Mouse (Mus musculus): ENCODE measurements at regions not wholly inside any gene's neighbourhood (a gene's known extent, or its start where the extent isn't known, plus 50 kb on each side); places are given as distances from the start of the nearest gene placed in this dataset.
"Not testable (repeated sequence)": the region's sequence is repeated elsewhere in the genome, so short reads cannot be mapped to it uniquely, and the experiment has no call there.

DNA sequence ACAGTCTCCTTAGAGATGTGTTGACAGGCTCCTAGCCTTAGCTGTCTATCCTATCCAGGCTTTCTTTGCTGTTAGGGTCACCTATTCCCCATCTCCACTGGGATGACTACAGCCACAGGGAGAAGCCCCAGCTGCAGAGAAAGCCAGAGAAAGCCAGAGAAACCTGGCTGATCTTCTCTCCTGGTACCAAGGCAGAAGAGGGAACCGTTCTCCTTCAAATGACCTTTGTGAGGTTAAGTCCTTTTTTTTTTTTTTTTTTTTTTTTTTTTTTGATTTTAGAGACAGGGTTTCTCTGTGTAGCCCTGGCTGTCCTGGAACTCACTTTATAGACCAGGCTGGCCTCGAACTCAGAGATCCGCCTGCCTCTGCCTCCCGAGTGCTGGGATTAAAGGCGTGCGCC lies 91.1 kb upstream of the Gm9887 start:
- not testable (repeated sequence) for ATAC-seq (replicated peaks in 1 of 2; ENCODE audit: insufficient read depth in 1 of 2, low FRiP score in 2 of 2, low TSS enrichment in 1 of 2, low read depth in 1 of 2, poor library complexity in 2 of 2, severe bottlenecking in 2 of 2)

DNA sequence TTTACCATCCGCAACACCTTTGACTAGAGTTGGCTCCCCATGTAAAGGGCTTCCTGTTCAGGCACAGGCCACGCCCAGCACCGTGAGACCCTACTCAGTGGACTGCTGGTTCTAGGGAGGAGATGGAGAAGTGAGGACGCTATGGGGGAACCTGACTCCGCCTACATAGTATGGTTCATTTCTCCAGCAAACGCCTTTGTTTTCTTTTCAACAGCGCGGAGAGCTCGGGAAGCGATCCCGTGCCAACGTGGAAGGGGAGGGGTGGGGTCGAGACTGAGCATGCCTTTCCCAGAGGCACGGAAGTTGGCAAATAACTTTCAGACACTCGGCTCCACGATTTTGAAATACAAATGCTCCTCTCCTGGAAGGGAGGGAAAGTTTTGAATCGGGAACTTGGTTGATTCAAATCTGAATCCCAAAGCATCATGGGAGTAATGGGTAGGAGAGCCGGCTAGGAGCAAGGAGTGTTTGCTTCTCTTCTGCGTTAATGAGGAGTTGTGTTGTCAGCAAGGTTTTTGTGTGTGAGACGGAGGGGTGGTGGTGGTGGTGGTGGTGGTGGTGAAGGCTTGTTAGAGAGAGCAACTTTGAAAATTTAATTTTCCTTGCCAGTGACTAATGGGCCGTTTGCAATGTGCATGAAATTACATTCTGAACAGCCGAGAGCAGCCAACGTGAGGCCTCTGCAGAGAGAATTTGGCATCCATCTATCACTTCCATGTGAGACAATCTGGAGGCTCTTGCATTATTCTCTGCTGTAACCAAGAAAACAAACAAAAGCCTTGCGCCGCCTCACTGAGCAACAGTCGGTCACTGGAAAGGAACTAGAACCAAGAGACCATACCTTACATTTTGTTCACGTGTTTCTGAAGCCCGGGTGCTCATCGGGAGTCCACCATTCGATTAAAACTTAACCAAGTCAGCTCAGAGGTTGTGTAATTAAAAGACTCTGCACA lies 89.9 kb upstream of the Gm9887 start:
- peak; percentile 85 to 86 for ATAC-seq (replicated peaks in 1 of 2; ENCODE audit: insufficient read depth in 1 of 2, low FRiP score in 2 of 2, low TSS enrichment in 1 of 2, low read depth in 1 of 2, poor library complexity in 2 of 2, severe bottlenecking in 2 of 2)

DNA sequence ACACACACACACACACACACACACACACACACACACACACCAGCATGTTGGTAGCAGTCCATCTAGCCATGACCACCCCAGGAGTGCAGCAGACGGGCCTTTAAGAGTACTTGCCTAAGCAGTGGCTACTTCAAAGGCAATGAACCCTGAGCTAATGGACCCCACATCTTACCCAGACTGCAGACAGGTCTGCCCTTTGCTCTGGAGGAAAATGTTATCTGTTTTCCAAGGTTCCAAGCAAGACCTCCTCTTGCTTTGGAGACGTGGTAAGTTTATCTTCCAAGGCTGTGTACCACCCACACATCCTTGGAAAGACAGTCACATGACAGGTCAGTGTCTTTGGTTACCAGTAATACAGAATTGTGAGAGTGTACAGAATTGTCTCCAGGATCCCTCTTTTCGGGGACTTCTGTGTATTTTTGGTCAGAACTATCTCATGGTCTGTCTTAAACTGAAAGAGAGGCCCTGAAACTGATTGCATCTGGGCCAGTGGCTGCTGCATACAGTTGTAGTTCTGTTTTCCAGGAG lies 88.4 kb upstream of the Gm9887 start:
- no peak for ATAC-seq (replicated peaks in 1 of 2; ENCODE audit: insufficient read depth in 1 of 2, low FRiP score in 2 of 2, low TSS enrichment in 1 of 2, low read depth in 1 of 2, poor library complexity in 2 of 2, severe bottlenecking in 2 of 2)

DNA sequence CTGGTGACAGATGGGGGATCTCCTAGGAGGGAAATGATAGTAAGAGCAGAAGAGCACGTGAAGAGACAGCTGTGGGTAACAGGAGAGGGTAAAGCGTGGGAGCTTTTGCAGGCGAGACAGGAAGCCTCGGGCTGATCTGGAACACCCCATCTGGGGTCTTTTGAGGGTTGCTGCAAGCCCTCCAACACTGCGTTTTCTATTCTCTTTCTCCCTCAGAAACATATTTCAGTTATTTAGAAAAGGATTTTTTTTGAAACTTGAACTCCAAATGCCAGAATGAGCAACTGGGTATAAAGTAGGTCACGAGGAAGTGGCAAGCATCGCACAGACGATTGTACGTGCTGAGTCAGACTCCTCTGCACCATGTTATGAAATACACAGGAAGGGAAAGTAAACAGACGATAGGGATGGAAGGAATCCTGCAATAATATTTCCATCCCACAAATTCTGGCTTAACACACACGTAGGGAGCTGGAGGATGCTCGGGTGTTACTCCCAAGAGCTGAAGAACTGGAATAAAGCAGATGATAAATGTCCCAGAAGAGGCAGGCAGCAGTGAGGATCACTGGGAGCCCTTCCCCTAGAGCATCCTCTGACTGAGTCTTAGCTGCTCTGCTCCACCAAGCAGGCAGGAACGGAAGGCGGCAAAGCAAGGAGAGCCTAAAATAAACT lies 86.0 kb upstream of the Gm9887 start:
- ATAC-seq (replicated peaks in 1 of 2; ENCODE audit: insufficient read depth in 1 of 2, low FRiP score in 2 of 2, low TSS enrichment in 1 of 2, low read depth in 1 of 2, poor library complexity in 2 of 2, severe bottlenecking in 2 of 2) = peak; percentile 47 to 51; a peak in 2 of 4 replicates

DNA sequence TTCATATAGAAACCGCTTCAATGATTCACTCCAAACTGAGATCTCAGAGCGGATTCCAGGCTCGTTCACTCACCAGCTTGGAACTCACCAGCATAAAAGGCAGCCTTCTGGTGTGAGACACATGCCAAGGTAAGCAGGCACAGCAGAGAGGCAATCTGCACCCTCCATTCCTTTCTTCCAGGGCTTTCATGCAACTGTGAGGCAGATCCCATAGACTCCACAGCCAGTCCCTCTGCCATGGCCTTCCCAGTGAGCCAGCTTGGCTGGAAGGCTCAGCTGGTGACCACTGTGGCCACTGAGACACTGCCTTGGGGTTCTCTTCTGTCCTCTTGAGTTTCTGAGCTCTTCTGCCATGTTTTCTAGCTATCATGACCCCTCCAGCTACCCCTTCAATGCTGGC lies 84.5 kb upstream of the Gm9887 start:
- no peak for ATAC-seq (replicated peaks in 1 of 2; ENCODE audit: insufficient read depth in 1 of 2, low FRiP score in 2 of 2, low TSS enrichment in 1 of 2, low read depth in 1 of 2, poor library complexity in 2 of 2, severe bottlenecking in 2 of 2)

DNA sequence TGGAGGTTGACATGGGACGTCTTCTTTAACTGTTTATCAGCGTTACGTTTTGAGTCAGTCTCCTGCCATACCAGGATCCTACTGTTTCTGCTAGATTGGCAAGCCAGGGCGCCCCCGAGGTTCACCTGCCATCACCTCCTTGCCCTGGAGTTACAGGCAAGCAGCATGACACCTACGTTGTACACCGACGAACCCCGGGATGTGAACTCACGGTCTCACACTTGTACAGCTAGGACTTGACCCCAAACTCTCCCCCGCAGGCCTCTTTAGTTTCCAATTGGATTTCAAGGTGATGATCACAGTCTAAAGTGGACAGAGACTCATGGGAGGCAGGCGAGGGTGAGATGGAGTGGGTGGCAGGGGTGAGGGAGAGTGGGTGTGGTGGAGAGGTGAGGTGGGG lies 83.9 kb upstream of the Gm9887 start:
- ATAC-seq (replicated peaks in 1 of 2; ENCODE audit: insufficient read depth in 1 of 2, low FRiP score in 2 of 2, low TSS enrichment in 1 of 2, low read depth in 1 of 2, poor library complexity in 2 of 2, severe bottlenecking in 2 of 2) = no peak

DNA sequence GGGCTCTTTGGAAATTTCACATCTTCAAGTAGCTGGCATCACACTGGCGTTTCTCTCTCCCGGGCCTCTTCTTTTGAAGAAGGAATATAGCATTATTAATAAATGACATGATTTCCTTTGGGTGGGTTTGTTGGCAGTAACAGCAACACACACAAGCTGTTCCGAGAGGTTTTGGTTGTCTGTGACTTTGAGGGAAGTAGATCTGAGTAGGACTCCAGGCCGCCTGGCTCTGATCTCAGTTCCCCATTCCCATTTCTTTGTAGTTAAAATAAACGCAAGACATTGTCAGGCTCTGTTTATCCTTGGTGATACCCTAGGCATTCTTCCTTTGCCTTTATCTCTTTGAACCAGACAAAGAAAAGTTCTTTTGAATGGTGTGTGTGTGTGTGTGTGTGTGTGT lies 83.3 kb upstream of the Gm9887 start:
- no peak for ATAC-seq (replicated peaks in 1 of 2; ENCODE audit: insufficient read depth in 1 of 2, low FRiP score in 2 of 2, low TSS enrichment in 1 of 2, low read depth in 1 of 2, poor library complexity in 2 of 2, severe bottlenecking in 2 of 2)

DNA sequence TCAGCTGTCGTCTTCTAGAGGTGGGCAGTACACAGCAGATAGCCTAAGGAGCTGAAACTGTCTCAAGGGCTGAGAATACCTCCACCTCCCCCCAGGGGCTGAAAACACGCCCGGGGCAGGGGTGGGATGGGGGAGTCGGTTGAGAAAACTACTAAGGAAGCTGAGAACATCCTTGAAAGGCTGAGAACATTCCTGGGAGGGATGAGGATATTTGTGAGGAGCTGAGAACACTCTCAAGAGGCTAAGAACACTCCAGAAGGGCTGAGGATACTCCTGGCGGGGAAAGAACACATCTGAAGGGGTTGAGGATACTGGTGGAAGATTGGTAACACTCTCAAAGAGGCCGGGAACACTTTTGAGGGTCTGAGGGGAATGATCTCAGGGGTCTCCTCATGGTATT lies 81.3 kb upstream of the Gm9887 start:
- ATAC-seq (replicated peaks in 1 of 2; ENCODE audit: insufficient read depth in 1 of 2, low FRiP score in 2 of 2, low TSS enrichment in 1 of 2, low read depth in 1 of 2, poor library complexity in 2 of 2, severe bottlenecking in 2 of 2) = no peak

DNA sequence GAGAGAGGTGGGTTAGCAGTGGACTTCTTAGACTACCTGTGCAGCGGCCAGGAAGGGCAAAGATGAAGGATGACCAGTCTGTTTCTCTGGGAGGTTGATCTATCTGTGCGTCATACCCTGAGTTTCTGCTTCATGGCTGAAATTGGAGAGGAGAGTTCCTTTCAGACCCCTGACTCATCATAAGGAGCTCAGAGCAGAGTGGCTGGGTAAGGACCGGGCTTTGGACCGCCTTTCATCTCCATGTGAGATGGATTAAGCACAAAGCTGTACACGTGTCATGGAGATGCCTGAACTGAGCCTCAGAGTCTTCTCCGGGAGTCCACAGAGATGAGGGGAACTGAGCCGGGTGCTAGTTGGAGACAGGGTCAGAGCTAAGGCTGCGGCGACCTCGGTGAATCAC lies 80.7 kb upstream of the Gm9887 start:
- no peak for ATAC-seq (replicated peaks in 1 of 2; ENCODE audit: insufficient read depth in 1 of 2, low FRiP score in 2 of 2, low TSS enrichment in 1 of 2, low read depth in 1 of 2, poor library complexity in 2 of 2, severe bottlenecking in 2 of 2)

DNA sequence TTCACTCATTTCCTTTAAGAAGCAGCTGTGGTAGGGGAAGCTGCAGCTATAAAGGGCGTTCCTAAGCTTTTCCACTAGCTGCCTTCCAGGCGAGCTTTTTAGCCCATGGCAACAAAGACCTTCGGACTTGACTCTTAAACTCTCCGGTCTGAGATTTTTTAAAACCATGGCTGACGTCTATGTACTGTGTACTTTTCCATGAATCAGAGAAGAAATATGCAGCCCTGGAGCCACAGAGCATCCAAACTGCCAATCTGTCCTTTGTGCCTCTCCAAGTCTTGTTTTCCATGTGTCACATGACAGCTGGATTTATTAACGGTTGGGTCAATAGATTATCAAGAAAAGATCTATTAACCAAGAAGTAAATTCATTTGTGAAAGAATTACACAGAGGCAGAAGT lies 78.9 kb upstream of the Gm9887 start:
- no peak for ATAC-seq (replicated peaks in 1 of 2; ENCODE audit: insufficient read depth in 1 of 2, low FRiP score in 2 of 2, low TSS enrichment in 1 of 2, low read depth in 1 of 2, poor library complexity in 2 of 2, severe bottlenecking in 2 of 2)

DNA sequence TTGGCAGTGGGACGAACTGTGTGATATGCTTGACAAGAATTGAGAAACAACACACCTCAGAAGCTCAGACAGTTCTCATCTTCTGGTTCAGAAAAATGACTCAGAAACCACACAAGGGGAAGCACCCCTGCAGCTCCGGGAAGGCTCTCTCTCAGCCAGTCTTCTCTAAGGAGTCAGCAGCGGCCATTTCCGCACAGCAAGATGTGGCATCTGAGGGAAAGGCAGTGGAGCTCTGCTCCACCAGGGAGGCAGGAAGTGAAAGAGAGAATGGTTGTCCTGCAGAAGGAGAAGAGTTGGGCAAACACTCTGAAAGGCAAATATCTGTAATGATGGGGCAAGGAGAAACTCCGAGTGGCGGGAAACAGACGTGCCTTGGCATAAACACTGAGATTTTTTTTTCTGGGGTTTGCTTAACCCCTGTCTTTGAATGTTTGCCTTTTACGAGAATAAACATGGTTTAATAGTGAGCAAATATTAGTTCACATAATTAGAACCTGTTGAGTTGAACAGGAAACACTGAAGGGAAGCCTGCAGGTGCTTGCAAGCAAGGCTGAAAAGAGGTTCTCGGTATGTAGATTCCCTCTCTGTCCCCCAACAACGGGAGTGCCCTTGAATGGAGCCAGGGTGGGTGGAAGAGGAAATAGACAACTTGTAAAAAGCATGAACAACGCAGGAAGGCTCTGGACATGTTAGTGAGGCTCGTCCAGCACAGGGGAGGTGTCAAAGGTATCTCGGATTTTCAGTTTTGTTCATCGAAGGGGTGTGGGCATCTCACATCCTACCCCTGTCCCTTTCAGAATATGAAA lies 75.9 kb upstream of the Gm9887 start:
- ATAC-seq (replicated peaks in 1 of 2; ENCODE audit: insufficient read depth in 1 of 2, low FRiP score in 2 of 2, low TSS enrichment in 1 of 2, low read depth in 1 of 2, poor library complexity in 2 of 2, severe bottlenecking in 2 of 2) = peak; percentile 75 to 80

DNA sequence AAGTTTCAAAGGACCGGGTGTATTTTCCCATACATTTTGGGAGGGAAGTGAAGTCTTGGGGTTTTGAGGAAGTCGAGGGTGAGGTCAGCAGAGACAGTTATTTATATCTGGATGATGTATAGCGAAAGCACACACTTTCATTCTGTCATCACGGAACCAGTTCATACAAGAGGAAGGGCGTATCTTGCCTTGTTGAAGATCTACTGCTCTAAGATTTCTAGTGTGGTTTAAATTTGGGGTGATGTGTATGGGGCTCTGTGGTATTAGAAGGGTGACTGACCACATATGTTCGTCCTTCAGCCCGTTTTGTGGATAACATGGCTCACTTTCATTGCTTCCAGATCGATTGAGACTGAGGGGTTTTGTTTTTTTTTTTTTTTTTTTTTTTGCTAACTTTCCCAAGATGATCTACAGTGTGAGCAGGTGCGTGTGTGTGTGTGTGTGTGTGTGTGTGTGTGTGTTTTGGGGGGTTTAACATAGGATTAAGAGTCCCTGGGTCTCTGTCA lies 75.1 kb upstream of the Gm9887 start:
- peak; percentile 43 to 65 for ATAC-seq (replicated peaks in 1 of 2; ENCODE audit: insufficient read depth in 1 of 2, low FRiP score in 2 of 2, low TSS enrichment in 1 of 2, low read depth in 1 of 2, poor library complexity in 2 of 2, severe bottlenecking in 2 of 2)

DNA sequence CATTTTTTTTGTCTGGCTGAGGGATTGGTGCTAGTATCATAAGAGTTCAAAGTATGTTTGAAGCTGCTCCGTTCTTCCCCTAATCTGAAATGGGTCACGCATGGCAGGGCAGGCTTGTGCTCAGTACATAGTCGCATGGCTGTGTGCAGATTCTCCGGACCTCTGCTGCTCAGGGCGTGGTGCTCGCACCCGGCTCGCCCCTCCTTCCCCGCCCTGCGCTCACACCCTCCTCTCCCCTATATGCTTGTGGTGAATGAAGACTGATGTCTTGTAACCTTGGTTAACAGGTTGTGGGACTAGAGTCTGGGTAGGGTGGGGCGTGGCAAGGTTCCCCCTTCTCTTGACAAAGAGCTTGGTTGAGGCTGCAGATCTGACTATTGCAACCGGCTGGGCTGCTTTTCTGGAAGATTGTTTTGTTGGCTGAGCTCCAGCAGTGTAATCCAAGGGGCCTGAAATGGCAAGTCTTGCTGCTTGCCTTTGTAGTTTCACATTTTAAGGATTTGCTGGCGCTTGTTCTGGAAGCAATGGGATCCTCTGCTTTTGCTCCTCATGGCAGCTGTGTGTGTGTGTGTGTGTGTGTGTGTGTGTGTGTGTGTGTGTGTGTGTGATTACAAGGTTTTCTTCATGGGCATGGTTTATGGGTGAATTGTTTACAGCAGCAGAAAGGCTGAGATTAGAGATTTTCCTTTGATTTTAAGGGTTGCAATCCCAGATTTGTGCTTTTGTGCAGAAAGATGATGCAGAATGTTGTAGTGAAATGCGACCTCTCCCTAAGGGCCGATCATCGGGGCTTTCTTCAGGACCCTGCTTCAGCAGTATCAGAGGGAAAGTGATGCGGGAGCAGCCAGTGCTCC lies 74.4 kb upstream of the Gm9887 start:
- peak; percentile 25 to 54; a peak in 2 of 4 replicates for ATAC-seq (replicated peaks in 1 of 2; ENCODE audit: insufficient read depth in 1 of 2, low FRiP score in 2 of 2, low TSS enrichment in 1 of 2, low read depth in 1 of 2, poor library complexity in 2 of 2, severe bottlenecking in 2 of 2)

DNA sequence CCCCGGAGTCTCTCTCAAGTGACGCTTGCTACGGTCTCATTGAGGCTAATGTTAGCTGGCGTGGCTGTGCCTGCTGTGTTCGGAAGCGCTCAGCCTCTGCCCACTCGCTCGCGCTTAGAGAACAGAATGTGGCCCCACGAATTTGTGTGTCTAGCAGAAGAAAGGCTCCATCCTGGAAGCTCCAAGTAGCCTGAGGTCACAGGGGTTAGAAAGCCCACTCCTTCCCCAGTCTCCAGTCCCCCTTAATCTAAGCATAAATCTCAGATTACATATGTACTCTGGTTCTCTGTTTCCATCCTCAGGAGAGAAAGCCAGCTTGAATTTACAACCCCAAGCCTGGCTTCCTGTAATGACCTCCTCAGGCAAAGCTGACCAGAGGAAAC lies 73.8 kb upstream of the Gm9887 start:
- no peak for ATAC-seq (replicated peaks in 1 of 2; ENCODE audit: insufficient read depth in 1 of 2, low FRiP score in 2 of 2, low TSS enrichment in 1 of 2, low read depth in 1 of 2, poor library complexity in 2 of 2, severe bottlenecking in 2 of 2)

DNA sequence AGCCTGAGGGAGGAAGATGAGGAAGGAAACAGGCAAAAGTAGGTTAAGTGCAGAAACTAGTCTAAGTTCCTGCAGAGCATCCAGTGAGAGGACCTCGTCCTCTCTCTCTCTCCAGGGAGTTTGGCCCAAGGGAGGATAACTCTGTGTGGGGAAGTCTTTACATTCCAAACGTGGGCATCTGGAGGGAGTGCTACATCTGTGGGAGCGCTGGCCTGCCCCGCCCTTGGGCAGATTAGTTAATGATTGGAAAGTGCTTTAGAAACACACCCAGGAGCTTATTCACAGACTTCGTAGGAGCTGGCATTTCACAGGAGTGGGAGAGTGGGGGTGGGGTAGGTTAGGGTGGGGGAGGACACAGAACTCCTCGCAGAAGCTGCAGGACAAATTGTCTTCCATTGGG lies 70.1 kb upstream of the Gm9887 start:
- ATAC-seq (replicated peaks in 1 of 2; ENCODE audit: insufficient read depth in 1 of 2, low FRiP score in 2 of 2, low TSS enrichment in 1 of 2, low read depth in 1 of 2, poor library complexity in 2 of 2, severe bottlenecking in 2 of 2) = no peak

DNA sequence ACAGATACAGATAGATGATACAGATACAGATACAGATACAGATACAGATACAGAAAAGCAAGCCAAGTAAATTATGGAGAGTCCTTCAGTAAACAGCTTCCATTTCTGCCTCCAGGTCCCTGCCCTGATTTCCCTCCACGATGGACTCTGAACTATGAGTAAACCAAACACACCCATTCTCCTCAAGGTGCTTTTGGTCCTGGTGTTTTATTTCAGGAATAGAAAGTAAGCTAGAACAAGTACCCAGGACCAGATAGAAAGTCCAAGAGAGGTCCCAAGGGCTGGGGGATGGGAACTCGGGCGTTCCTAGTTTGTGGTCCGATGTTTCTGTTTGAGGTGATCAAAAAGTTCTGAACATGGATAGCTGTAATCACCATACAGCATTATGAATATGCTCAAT lies 69.5 kb upstream of the Gm9887 start:
- no peak for ATAC-seq (replicated peaks in 1 of 2; ENCODE audit: insufficient read depth in 1 of 2, low FRiP score in 2 of 2, low TSS enrichment in 1 of 2, low read depth in 1 of 2, poor library complexity in 2 of 2, severe bottlenecking in 2 of 2)

DNA sequence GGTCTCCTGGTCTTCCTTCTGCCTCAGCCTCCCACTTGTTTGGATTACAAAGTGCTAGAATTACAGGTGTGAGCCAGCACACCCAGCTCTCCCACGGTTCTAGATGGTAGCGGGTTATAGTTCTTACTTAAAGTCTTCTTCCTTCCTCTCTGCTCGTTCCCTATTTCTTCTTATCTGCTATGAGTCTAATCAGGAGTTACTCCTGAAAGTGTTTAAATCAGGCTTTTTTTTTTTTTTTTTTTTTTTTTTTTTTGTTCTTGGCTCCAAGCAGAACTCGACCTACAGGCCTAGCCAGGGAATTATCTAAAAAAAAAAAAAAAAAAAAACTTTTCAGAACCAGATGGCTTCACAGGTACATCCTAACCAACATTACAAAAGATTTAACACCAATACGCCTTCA lies 66.0 kb upstream of the Gm9887 start:
- ATAC-seq (replicated peaks in 1 of 2; ENCODE audit: insufficient read depth in 1 of 2, low FRiP score in 2 of 2, low TSS enrichment in 1 of 2, low read depth in 1 of 2, poor library complexity in 2 of 2, severe bottlenecking in 2 of 2) = no peak

Measured in hematopoietic stem cell, adult 5-6 weeks (primary cell).